Mouse (Mus musculus) embryonic facial prominence, embryonic 14.5 days (tissue): ENCODE results near the gene Chrdl2. TPM values are rescaled to one million over a fixed set of nuclear protein-coding genes. Genes with fewer than 3 reads are reported as not detected.

Source experiments
- ATAC-seq: fragments of 200-750 bp; cut with Nextera tagmentation; 2 replicates; pipeline ENCODE4 v1.8.0; 2017; ENCODE audit warnings: low read depth, moderate number of reproducible peaks, moderate TSS enrichment
- DNase-seq: peaks from one replicate; pipeline ENCODE4 v3.0.0-alpha.2; 2015; ENCODE audit warnings: low spot score
- H3K27ac ChIP-seq: fragments of 300-500 bp; sonication (generic); replicated peaks from 2 replicates; pipeline ENCODE4 v1.5.1; 2014; ENCODE audit warnings: low read depth, mild to moderate bottlenecking, low read length, moderate library complexity
- H3K27me3 ChIP-seq: fragments of 300-500 bp; sonication (generic); replicated peaks from 2 replicates; pipeline ENCODE4 v1.6.1; 2014; ENCODE audit warnings: low read length; ENCODE audit not compliant: control insufficient read depth, insufficient read depth
- H3K36me3 ChIP-seq: fragments of 300-500 bp; sonication (generic); 2 replicates; pipeline ENCODE4 v1.6.1; 2014; ENCODE audit warnings: low read length, mixed read lengths; ENCODE audit not compliant: control insufficient read depth, insufficient read depth
- H3K4me1 ChIP-seq: fragments of 300-500 bp; sonication (generic); 2 replicates; pipeline ENCODE4 v1.6.1; 2014; ENCODE audit warnings: antibody characterized with exemption, low read length; ENCODE audit not compliant: control insufficient read depth, insufficient read depth
- H3K4me2 ChIP-seq: fragments of 300-500 bp; sonication (generic); 2 replicates; pipeline ENCODE4 v1.6.1; 2014; ENCODE audit warnings: low read depth, mild to moderate bottlenecking, low read length, moderate library complexity, mixed read lengths
- H3K4me3 ChIP-seq: fragments of 300-500 bp; sonication (generic); 2 replicates; pipeline ENCODE4 v1.5.1; 2014; ENCODE audit warnings: low read depth, mild to moderate bottlenecking, low read length
- H3K9ac ChIP-seq: fragments of 300-500 bp; sonication (generic); 2 replicates; pipeline ENCODE4 v1.6.1; 2014; ENCODE audit warnings: low read depth, mild to moderate bottlenecking, low read length, moderate library complexity, mixed read lengths
- H3K9me3 ChIP-seq: fragments of 300-500 bp; sonication (generic); 2 replicates; pipeline ENCODE4 v1.6.1; 2016; ENCODE audit warnings: low read length; ENCODE audit not compliant: control insufficient read depth
- WGBS: fragments of 180-500 bp; shearing (Covaris S2); extraction: QIAGEN DNeasy Blood & Tissue Kit; methylation state at CpG from one replicate; pipeline ENCODE4 v1.1.7; 2014; 5-methylcytosine and 5-hydroxymethylcytosine counted together
- polyA plus RNA-seq: library from polyadenylated mRNA; unstranded; fragments of >200 nt; fragmentation: Nextera tagmentation; extraction: Ambion mirVana; gene quantifications from 2 replicates; pipeline ENCODE4 v1.2.1, GENCODE M21; 2014

Chrdl2 gene
- polyA plus RNA-seq, 1 experiment from 2014 or later: 2.0 TPM

- peak; percentile 56 for DNase-seq
- Histone ChIP-seq H3K9me3 (no peaks in the 10 kb centered on the region), H3K9ac (peak overlapping the region; percentile 99), H3K36me3 (no peaks in the 10 kb centered on the region), H3K4me1 (peaks cover 11% of the 10 kb centered on the region), H3K4me3 (peak overlapping the region; percentile 96), H3K4me2 (peak overlapping the region; percentile 70), H3K27ac (peak overlapping the region; percentile 97), H3K27me3 (no peaks in the 10 kb centered on the region)
- peak; percentile 74 for ATAC-seq
- under 1% methylated on average over 30 of the region's 51 CpGs for WGBS
Measured at GRCm38 (mm10) chr7:99979546-99980131, 26.3 kb upstream of the Chrdl2 start.

GRCm38 (mm10) chr7:99980132-99980591 is 25.8 kb upstream of the Chrdl2 start, which contains the start of gene Rnf169:
Gene Rnf169 (minus strand): TSS chr7:99980448.
- ATAC-seq: peak; percentile 97
- WGBS: 0% methylated on average over 19 of the region's 55 CpGs

GRCm38 (mm10) chr7:99981311-99981710 is 24.7 kb upstream of the Chrdl2 start:
- no peaks in the 10 kb centered on the region for H3K36me3 ChIP-seq
- peaks cover 11% of the 10 kb centered on the region for H3K4me1 ChIP-seq
- no peak overlapping the region for H3K4me3 ChIP-seq
- ATAC-seq (no peak), DNase-seq (peak; percentile 57)
- H3K27ac ChIP-seq: no peak overlapping the region
- no peak overlapping the region for H3K4me2 ChIP-seq
- no peaks in the 10 kb centered on the region for H3K27me3 ChIP-seq
- no peak overlapping the region for H3K9ac ChIP-seq
- no peaks in the 10 kb centered on the region for H3K9me3 ChIP-seq
- WGBS: 12% methylated on average over 2 of the region's 2 CpGs

More at GRCm38 (mm10) chr7:99980132-99980591, 25.8 kb upstream of the Chrdl2 start, which contains the start of gene Rnf169:
- Histone ChIP-seq H3K27ac (peak within 1 kb of the TSS; percentile 97), H3K4me1 (peaks cover 11% of the 10 kb centered on the region), H3K4me3 (peak within 1 kb of the TSS; percentile 96), H3K9me3 (no peaks in the 10 kb centered on the region), H3K36me3 (no peaks in the 10 kb centered on the region), H3K27me3 (no peaks in the 10 kb centered on the region), H3K4me2 (peak within 1 kb of the TSS; percentile 70), H3K9ac (peak within 1 kb of the TSS; percentile 99)
- peak; percentile 97 for DNase-seq

GRCm38 (mm10) chr7:99982256-99983242 is 23.4 kb upstream of the Chrdl2 start:
- H3K4me2 ChIP-seq: no peak overlapping the region
- WGBS: 81% methylated on average over 13 of the region's 13 CpGs
- H3K9me3 ChIP-seq: no peaks in the 10 kb centered on the region
- H3K27ac ChIP-seq: no peak overlapping the region
- no peaks in the 10 kb centered on the region for H3K36me3 ChIP-seq
- no peak overlapping the region for H3K9ac ChIP-seq
- no peak for ATAC-seq
- peaks cover 11% of the 10 kb centered on the region for H3K4me1 ChIP-seq
- no peaks in the 10 kb centered on the region for H3K27me3 ChIP-seq
- no peak overlapping the region for H3K4me3 ChIP-seq
- no peak for DNase-seq

- Histone ChIP-seq H3K4me3 (no peak overlapping the region), H3K4me1 (no peaks in the 10 kb centered on the region), H3K27ac (no peak overlapping the region), H3K27me3 (no peaks in the 10 kb centered on the region), H3K9me3 (no peaks in the 10 kb centered on the region), H3K4me2 (no peak overlapping the region), H3K9ac (no peak overlapping the region), H3K36me3 (no peaks in the 10 kb centered on the region)
- DNase-seq (peak; percentile 72), ATAC-seq (peak; percentile 81; the same call in 1 of the 2 replicates)
- 5% methylated on average over 4 of the region's 4 CpGs for WGBS
Measured at GRCm38 (mm10) chr7:99988725-99989124, 17.2 kb upstream of the Chrdl2 start.

GRCm38 (mm10) chr7:99989844-99990760 is 15.9 kb upstream of the Chrdl2 start:
- WGBS: 67% methylated on average over 15 of the region's 15 CpGs
- Histone ChIP-seq H3K4me1 (no peaks in the 10 kb centered on the region), H3K9me3 (no peaks in the 10 kb centered on the region), H3K9ac (no peak overlapping the region), H3K36me3 (no peaks in the 10 kb centered on the region), H3K27ac (no peak overlapping the region), H3K27me3 (no peaks in the 10 kb centered on the region), H3K4me3 (no peak overlapping the region), H3K4me2 (no peak overlapping the region)
- DNase-seq (peak; percentile 40), ATAC-seq (no peak)

GRCm38 (mm10) chr7:99990990-99991707 is 14.8 kb upstream of the Chrdl2 start:
- Histone ChIP-seq H3K4me2 (no peak overlapping the region), H3K36me3 (no peaks in the 10 kb centered on the region), H3K9ac (no peak overlapping the region), H3K4me1 (no peaks in the 10 kb centered on the region), H3K27ac (no peak overlapping the region), H3K4me3 (no peak overlapping the region), H3K27me3 (no peaks in the 10 kb centered on the region), H3K9me3 (no peaks in the 10 kb centered on the region)
- DNase-seq (no peak), ATAC-seq (no peak)
- 81% methylated on average over 8 of the region's 8 CpGs for WGBS
